Mouse (Mus musculus) forebrain, embryonic 16.5 days (tissue): ENCODE measurements around the gene Vamp3. TPM values are rescaled to one million over a fixed set of nuclear protein-coding genes. Genes with fewer than 3 reads are reported as not detected.

Experiments used
- ATAC-seq: fragments of 200-750 bp; cut with Nextera tagmentation; 2 replicates; pipeline ENCODE4 v1.8.0; 2017; ENCODE audit warnings: mild to moderate bottlenecking, moderate library complexity
- H3K27ac ChIP-seq: fragments of 300-500 bp; sonication (generic); 2 replicates; pipeline ENCODE4 v1.5.1; 2014; ENCODE audit warnings: low read length, control low read depth
- H3K27me3 ChIP-seq: fragments of 300-500 bp; sonication (generic); replicated peaks from 2 replicates; pipeline ENCODE4 v1.6.1; 2014; ENCODE audit warnings: low read length; ENCODE audit not compliant: control insufficient read depth, insufficient read depth
- H3K36me3 ChIP-seq: fragments of 300-500 bp; sonication (generic); 2 replicates; pipeline ENCODE4 v1.6.1; 2014; ENCODE audit not compliant: control insufficient read depth, insufficient read depth
- H3K4me1 ChIP-seq: fragments of 300-500 bp; sonication (generic); replicated peaks from 2 replicates; pipeline ENCODE4 v1.6.1; 2014; ENCODE audit warnings: low read length; ENCODE audit not compliant: control insufficient read depth, insufficient read depth
- H3K4me2 ChIP-seq: fragments of 300-500 bp; sonication (generic); 2 replicates; pipeline ENCODE4 v1.6.1; 2014; ENCODE audit warnings: mild to moderate bottlenecking, low read length, control low read depth
- H3K4me3 ChIP-seq: fragments of 300-500 bp; sonication (generic); replicated peaks from 2 replicates; pipeline ENCODE4 v1.5.1; 2014; ENCODE audit warnings: mild to moderate bottlenecking, low read length, control low read depth
- H3K9ac ChIP-seq: fragments of 300-500 bp; sonication (generic); replicated peaks from 2 replicates; pipeline ENCODE4 v1.6.1; 2014; ENCODE audit warnings: low read depth, low read length, control low read depth
- H3K9me3 ChIP-seq: fragments of 300-500 bp; sonication (generic); 2 replicates; pipeline ENCODE4 v1.6.1; 2016; ENCODE audit warnings: low read length; ENCODE audit not compliant: control insufficient read depth
- WGBS: fragments of 180-500 bp; shearing (Covaris S2); extraction: QIAGEN DNeasy Blood & Tissue Kit; methylation state at CpG from one replicate; pipeline ENCODE4 v1.1.7; 2014; 5-methylcytosine and 5-hydroxymethylcytosine counted together
- polyA plus RNA-seq: library from polyadenylated mRNA; unstranded; fragments of >200 nt; fragmentation: Nextera tagmentation; extraction: Ambion mirVana; gene quantifications from 2 replicates; pipeline ENCODE4 v1.2.1, GENCODE M21; 2015

Gene Vamp3
- polyA plus RNA-seq, 1 experiment from 2014 or later: 62.7 TPM

DNA sequence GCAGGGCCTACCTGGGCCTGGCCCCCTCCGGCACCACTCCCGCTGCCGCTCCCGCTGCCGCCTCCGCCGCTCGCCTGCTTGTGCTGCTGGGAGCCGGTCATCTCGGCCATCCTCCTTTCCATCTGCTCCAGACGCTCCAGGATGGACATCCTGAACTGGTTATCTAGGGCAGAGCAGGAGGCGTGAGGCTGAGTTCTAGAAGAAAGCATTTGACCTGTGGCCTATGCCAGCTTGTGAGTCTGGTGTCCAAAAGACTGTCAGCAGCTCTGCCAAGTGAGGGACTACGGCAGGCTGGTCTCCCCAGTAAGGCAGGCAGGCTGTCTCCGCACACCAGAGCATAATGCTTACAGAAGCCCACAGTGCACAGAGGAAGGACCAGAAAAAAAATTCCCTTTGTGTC, 31.1 kb upstream of the Vamp3 start:
- H3K27me3 ChIP-seq: no peaks in the 10 kb centered on the region
- no peak overlapping the region for H3K4me2 ChIP-seq
- H3K4me3 ChIP-seq: no peak overlapping the region
- no peak overlapping the region for H3K9ac ChIP-seq
- H3K27ac ChIP-seq: peak overlapping the region; percentile 46; the same call in 1 of the 2 replicates
- H3K9me3 ChIP-seq: no peaks in the 10 kb centered on the region
- ATAC-seq: no peak
- H3K36me3 ChIP-seq: peaks cover 15% of the 10 kb centered on the region
- WGBS: 83% methylated on average over 14 of the region's 14 CpGs
- H3K4me1 ChIP-seq: peaks cover 22% of the 10 kb centered on the region

DNA sequence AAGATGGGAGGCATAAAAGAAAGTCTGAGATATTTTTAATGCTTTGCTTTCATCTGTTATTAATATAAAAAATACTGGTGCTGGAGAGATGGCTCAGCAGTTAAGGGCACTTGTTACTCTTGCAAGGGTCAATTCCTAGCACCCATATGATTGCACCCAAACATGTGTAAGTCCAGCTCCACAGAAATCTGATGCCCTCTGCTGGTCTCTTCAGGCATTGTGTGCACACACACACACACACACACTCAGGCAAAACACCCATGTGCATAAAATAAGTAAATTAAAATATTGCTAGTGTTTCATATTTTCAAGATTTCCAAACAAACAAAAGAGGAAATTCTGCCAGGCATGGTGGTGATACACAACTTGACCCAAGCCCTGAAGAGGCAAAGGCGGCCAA, 29.6 kb upstream of the Vamp3 start:
- no peak for ATAC-seq
- peaks cover 26% of the 10 kb centered on the region for H3K36me3 ChIP-seq
- H3K9ac ChIP-seq: no peak overlapping the region

DNA sequence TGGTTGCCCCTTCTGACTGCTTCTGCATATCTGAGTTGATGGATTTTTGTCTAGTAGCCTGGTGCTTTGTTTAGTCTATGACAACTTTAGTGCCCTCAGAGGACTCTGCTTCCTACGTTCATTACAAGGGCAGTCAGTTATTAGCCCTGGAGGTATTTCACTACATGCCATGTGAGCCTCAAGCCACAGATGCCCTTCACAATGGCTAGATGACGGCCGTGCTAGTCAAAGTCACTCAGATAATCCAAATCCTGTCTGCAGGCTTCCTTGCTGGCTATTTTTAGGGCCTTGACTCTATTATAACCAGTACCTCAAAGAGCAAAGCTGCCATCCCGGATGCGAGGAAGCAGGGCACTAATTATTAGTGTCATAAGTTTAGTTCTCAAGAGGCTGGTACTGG, 25.3 kb upstream of the Vamp3 start:
- Histone ChIP-seq H3K4me2 (no peak overlapping the region), H3K4me3 (no peak overlapping the region), H3K4me1 (no peaks in the 10 kb centered on the region), H3K9ac (no peak overlapping the region), H3K27me3 (no peaks in the 10 kb centered on the region), H3K27ac (no peak overlapping the region), H3K36me3 (peaks cover 52% of the 10 kb centered on the region), H3K9me3 (no peaks in the 10 kb centered on the region)
- 85% methylated on average over 5 of the region's 5 CpGs for WGBS
- ATAC-seq: no peak

More for the DNA sequence above, 29.6 kb upstream of the Vamp3 start:
- Histone ChIP-seq H3K4me3 (no peak overlapping the region), H3K4me1 (peaks cover 20% of the 10 kb centered on the region), H3K27ac (no peak overlapping the region), H3K4me2 (no peak overlapping the region), H3K9me3 (no peaks in the 10 kb centered on the region), H3K27me3 (no peaks in the 10 kb centered on the region)
- WGBS: 100% methylated on average over 1 of the region's 1 CpGs

GRCm38 (mm10) chr4:151081977-151082376, 24.2 kb upstream of the Vamp3 start:
- ATAC-seq: no peak

DNA sequence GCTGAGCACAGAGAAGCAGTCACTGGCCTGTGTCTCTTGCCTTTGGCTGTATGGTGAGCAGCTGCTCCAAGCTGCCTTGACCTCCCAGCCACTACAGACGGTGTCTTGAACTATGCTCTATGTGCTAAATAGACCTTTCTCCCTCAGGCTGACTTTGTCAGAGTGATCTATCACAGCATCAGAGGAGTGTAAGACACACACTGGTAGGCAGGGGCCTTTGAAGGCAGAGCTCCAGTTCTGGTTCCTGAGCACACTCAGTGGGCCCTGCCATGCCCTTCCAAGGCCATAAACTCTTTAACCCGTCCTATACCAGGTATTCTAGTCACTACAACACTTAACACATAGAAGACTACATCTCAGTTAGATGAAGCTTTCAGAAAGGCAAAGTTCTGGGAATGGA, 23.6 kb upstream of the Vamp3 start:
- WGBS: 85% methylated on average over 2 of the region's 2 CpGs
- H3K9ac ChIP-seq: no peak overlapping the region
- no peak overlapping the region for H3K4me3 ChIP-seq
- H3K9me3 ChIP-seq: no peaks in the 10 kb centered on the region
- H3K36me3 ChIP-seq: peaks cover 60% of the 10 kb centered on the region
- no peak overlapping the region for H3K4me2 ChIP-seq
- H3K4me1 ChIP-seq: no peaks in the 10 kb centered on the region
- no peak overlapping the region for H3K27ac ChIP-seq
- H3K27me3 ChIP-seq: no peaks in the 10 kb centered on the region
- no peak for ATAC-seq

More at GRCm38 (mm10) chr4:151081977-151082376, 24.2 kb upstream of the Vamp3 start:
- Histone ChIP-seq H3K4me3 (no peak overlapping the region), H3K36me3 (peaks cover 56% of the 10 kb centered on the region), H3K4me1 (no peaks in the 10 kb centered on the region), H3K27me3 (no peaks in the 10 kb centered on the region), H3K9ac (no peak overlapping the region), H3K4me2 (no peak overlapping the region), H3K27ac (no peak overlapping the region), H3K9me3 (no peaks in the 10 kb centered on the region)
- 91% methylated on average over 13 of the region's 13 CpGs for WGBS

DNA sequence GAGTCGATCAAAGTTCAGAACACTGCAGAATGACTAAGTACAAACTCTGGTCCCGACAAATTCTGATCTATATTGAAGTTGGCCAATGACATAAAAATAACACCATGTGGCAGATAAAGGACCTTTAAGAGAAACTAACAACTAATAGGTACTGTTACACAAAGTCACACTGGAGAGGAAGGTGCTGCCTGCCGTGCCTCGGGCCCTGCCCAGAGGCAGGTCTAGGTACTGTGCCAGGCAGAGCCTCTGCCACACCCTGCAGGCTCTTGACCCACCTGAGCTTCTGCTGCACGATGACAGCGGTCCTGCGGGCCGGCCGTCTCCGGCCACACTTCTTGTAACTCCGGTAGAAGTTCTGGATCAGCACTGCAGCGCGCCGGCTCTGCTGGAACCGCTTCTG, 17.1 kb upstream of the Vamp3 start:
- H3K4me2 ChIP-seq: no peak overlapping the region
- no peaks in the 10 kb centered on the region for H3K4me1 ChIP-seq
- no peak overlapping the region for H3K4me3 ChIP-seq
- no peaks in the 10 kb centered on the region for H3K9me3 ChIP-seq
- ATAC-seq: no peak
- no peak overlapping the region for H3K27ac ChIP-seq
- peaks cover 48% of the 10 kb centered on the region for H3K36me3 ChIP-seq
- H3K9ac ChIP-seq: no peak overlapping the region
- 95% methylated on average over 15 of the region's 15 CpGs for WGBS
- no peaks in the 10 kb centered on the region for H3K27me3 ChIP-seq

GRCm38 (mm10) chr4:151073108-151073744, 15.5 kb upstream of the Vamp3 start:
- Histone ChIP-seq H3K4me2 (no peak overlapping the region), H3K4me1 (no peaks in the 10 kb centered on the region), H3K36me3 (peaks cover 51% of the 10 kb centered on the region), H3K4me3 (no peak overlapping the region), H3K27ac (no peak overlapping the region), H3K9ac (no peak overlapping the region), H3K27me3 (no peaks in the 10 kb centered on the region), H3K9me3 (no peaks in the 10 kb centered on the region)
- ATAC-seq: peak; percentile 70
- 51% methylated on average over 13 of the region's 13 CpGs for WGBS

DNA sequence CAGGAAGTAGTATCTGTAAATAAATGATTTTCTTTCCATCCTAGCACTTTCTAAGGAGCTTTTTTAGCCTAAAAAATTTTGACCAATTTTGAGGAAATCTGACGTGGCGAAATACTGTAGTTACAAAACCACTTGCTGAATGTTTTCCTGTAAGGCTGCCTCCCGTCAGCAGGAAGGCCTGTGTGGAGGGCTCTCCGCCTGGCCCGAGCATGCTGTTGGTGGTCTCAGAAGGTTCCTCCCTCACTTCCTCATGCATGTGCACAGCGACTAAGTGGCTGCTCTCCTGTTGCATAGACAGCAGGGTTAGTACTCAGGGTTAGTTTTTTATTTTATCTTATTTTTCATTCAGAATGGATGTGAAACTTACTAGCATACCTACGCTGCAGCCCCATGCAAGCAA, 13.2 kb upstream of the Vamp3 start:
- H3K36me3 ChIP-seq: peaks cover 43% of the 10 kb centered on the region
- no peak for ATAC-seq
- H3K4me3 ChIP-seq: no peak overlapping the region
- no peak overlapping the region for H3K4me2 ChIP-seq
- H3K4me1 ChIP-seq: no peaks in the 10 kb centered on the region
- WGBS: 90% methylated on average over 7 of the region's 7 CpGs
- H3K9ac ChIP-seq: no peak overlapping the region
- H3K27ac ChIP-seq: no peak overlapping the region
- no peaks in the 10 kb centered on the region for H3K27me3 ChIP-seq
- H3K9me3 ChIP-seq: no peaks in the 10 kb centered on the region

- Histone ChIP-seq H3K27me3 (no peaks in the 10 kb centered on the region), H3K9ac (no peak overlapping the region), H3K27ac (no peak overlapping the region), H3K4me1 (no peaks in the 10 kb centered on the region), H3K9me3 (no peaks in the 10 kb centered on the region), H3K4me2 (no peak overlapping the region), H3K4me3 (no peak overlapping the region), H3K36me3 (peaks cover 36% of the 10 kb centered on the region)
- ATAC-seq: no peak
- 65% methylated on average over 4 of the region's 4 CpGs for WGBS
Measured at GRCm38 (mm10) chr4:151068751-151069150, 11.0 kb upstream of the Vamp3 start.

GRCm38 (mm10) chr4:151059566-151059965, 1.8 kb upstream of the Vamp3 start:
- WGBS: 89% methylated on average over 4 of the region's 4 CpGs
- ATAC-seq: no peak
- H3K27me3 ChIP-seq: no peaks in the 10 kb centered on the region

More at GRCm38 (mm10) chr4:151059566-151059965, 1.8 kb upstream of the Vamp3 start:
- no peak overlapping the region for H3K27ac ChIP-seq
- H3K9me3 ChIP-seq: no peaks in the 10 kb centered on the region
- H3K36me3 ChIP-seq: peaks cover 16% of the 10 kb centered on the region
- H3K4me1 ChIP-seq: peaks cover 18% of the 10 kb centered on the region
- no peak overlapping the region for H3K9ac ChIP-seq
- no peak overlapping the region for H3K4me3 ChIP-seq
- H3K4me2 ChIP-seq: no peak overlapping the region
